Mouse (Mus musculus) midbrain, postnatal 0 days (tissue): ENCODE data around the gene Il17re. TPM values are rescaled to one million over a fixed set of nuclear protein-coding genes. Genes with fewer than 3 reads are reported as not detected.

ENCODE experiments used
- ATAC-seq: fragments of 200-750 bp; cut with Nextera tagmentation; 2 replicates; pipeline ENCODE4 v1.8.0; 2017; ENCODE audit warnings: moderate number of reproducible peaks, mild to moderate bottlenecking, moderate TSS enrichment, moderate library complexity; ENCODE audit not compliant: low FRiP score
- DNase-seq: peaks from one replicate; pipeline ENCODE4 v3.0.0-alpha.2; 2015; ENCODE audit warnings: low spot score
- H3K27ac ChIP-seq: fragments of 300-500 bp; sonication (generic); 2 replicates; pipeline ENCODE4 v1.5.1; 2014; ENCODE audit warnings: low read depth, mild to moderate bottlenecking, low read length, mixed read lengths
- H3K27me3 ChIP-seq: fragments of 300-500 bp; sonication (generic); 2 replicates; pipeline ENCODE4 v1.6.1; 2014; ENCODE audit warnings: low read length, control low read depth, mixed read lengths; ENCODE audit not compliant: insufficient read depth
- H3K36me3 ChIP-seq: fragments of 300-500 bp; sonication (generic); 2 replicates; pipeline ENCODE4 v1.6.1; 2014; ENCODE audit warnings: low read length, control low read depth, mixed read lengths; ENCODE audit not compliant: insufficient read depth
- H3K4me1 ChIP-seq: fragments of 300-500 bp; sonication (generic); 2 replicates; pipeline ENCODE4 v1.6.1; 2014; ENCODE audit warnings: mild to moderate bottlenecking, control low read depth, antibody characterized with exemption, low read length, mixed read lengths; ENCODE audit not compliant: insufficient read depth
- H3K4me2 ChIP-seq: fragments of 300-500 bp; sonication (generic); 2 replicates; pipeline ENCODE4 v1.6.1; 2014; ENCODE audit warnings: low read depth, mild to moderate bottlenecking, low read length, mixed read lengths; ENCODE audit not compliant: poor library complexity, severe bottlenecking
- H3K4me3 ChIP-seq: fragments of 300-500 bp; sonication (generic); 2 replicates; pipeline ENCODE4 v1.5.1; 2014; ENCODE audit warnings: low read depth, mild to moderate bottlenecking, low read length, moderate library complexity
- H3K9ac ChIP-seq: fragments of 300-500 bp; sonication (generic); replicated peaks from 2 replicates; pipeline ENCODE4 v1.6.1; 2014; ENCODE audit warnings: mild to moderate bottlenecking, low read length, moderate library complexity, mixed read lengths; ENCODE audit not compliant: poor library complexity, severe bottlenecking
- H3K9me3 ChIP-seq: fragments of 300-500 bp; sonication (generic); 2 replicates; pipeline ENCODE4 v1.6.1; 2016; ENCODE audit warnings: low read length, control low read depth
- CTCF ChIP-seq: IDR thresholded peaks from 2 replicates; pipeline ENCODE4 v1.5.1; 2016; ENCODE audit warnings: antibody characterized with exemption, mild to moderate bottlenecking
- WGBS: fragments of 180-500 bp; shearing (Covaris S2); extraction: QIAGEN DNeasy Blood & Tissue Kit; methylation state at CpG from one replicate; pipeline ENCODE4 v1.1.7; 2014; 5-methylcytosine and 5-hydroxymethylcytosine counted together
- polyA plus RNA-seq: library from polyadenylated mRNA; unstranded; fragments of >200 nt; fragmentation: Nextera tagmentation; extraction: Ambion mirVana; gene quantifications from 2 replicates; pipeline ENCODE4 v1.2.1, GENCODE M21; 2015
- total RNA-seq: library from RNA; depleted of rRNA; stranded (reverse); fragments of >200 nt; gene quantifications from 2 replicates; pipeline ENCODE4 v1.2.3, GENCODE M21; 2014

Il17re gene
- total and polyA plus RNA-seq, 2 experiments from 2014 or later = 0.48 to 0.49 TPM

DNA sequence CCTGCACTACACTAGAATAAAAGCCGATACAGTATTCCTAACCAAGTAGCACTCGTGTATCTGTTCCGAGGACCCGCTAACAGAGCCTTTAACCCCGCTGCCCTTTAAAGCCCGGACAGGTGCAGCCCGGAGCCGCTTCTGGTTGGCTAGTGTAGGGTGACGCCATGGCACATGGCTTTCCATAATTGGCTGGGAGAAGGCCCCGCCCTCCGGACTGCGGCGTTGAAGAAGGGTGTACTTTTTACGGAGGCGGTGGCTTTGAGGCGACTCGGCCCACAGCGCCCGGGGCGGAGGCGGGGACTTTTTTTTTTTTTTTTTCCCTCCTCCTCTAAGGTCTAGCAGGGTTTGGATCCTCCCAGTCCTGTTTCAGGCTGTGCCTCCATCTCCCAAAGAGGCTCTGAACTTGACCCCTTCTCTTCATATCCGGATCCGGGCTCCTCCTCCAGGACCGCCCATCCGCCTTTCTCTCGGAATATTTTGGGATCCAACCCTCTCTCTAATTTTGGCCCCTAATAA, 24.9 kb downstream of the Il17re start, which contains the start of gene Creld1:
Gene Creld1, plus strand, starts transcription at position 198 of the 516 bp plus-strand sequence.
- WGBS = under 1% methylated on average over 26 of the region's 26 CpGs
- no peak for TF ChIP-seq CTCF
- peak within 1 kb of the TSS; percentile 89 for H3K4me2 ChIP-seq
- no peaks in the 10 kb centered on the region for H3K27me3 ChIP-seq
- peak within 1 kb of the TSS; percentile 63 for H3K4me3 ChIP-seq
- H3K36me3 ChIP-seq = peaks cover 9% of the 10 kb centered on the region
- ATAC-seq (peak; percentile 96), DNase-seq (peak; percentile 97)
- peaks cover 10% of the 10 kb centered on the region; the same call in 1 of the 2 replicates for H3K4me1 ChIP-seq
- no peaks in the 10 kb centered on the region for H3K9me3 ChIP-seq
- H3K9ac ChIP-seq = peak within 1 kb of the TSS; percentile 89
- H3K27ac ChIP-seq = peak within 1 kb of the TSS; percentile 91

DNA sequence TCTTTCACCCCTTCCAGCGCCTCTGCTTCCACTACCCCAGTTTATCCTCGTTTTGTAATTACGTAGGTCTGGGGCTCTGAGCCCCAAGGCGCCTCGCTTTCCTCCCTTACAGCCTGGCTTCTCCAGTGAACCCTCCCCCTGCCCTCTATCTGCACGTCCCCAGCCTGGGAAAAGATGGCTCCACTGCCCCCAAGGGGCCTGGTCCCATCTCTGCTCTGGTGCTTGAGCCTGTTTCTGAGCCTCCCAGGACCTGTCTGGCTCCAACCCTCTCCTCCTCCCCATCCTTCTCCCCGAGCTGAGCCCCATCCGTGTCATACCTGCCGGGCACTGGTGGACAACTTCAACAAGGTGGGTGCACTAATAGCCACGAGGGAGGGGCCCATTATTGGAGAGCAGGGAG, 25.4 kb downstream of the Il17re start:
- DNase-seq (peak; percentile 54), ATAC-seq (peak; percentile 45)
- peak overlapping the region; percentile 91 for H3K27ac ChIP-seq
- peaks cover 10% of the 10 kb centered on the region; the same call in 1 of the 2 replicates for H3K4me1 ChIP-seq
- H3K4me2 ChIP-seq = peak overlapping the region; percentile 89
- no peaks in the 10 kb centered on the region for H3K27me3 ChIP-seq
- TF ChIP-seq CTCF = peak; percentile 49
- no peaks in the 10 kb centered on the region for H3K9me3 ChIP-seq
- H3K4me3 ChIP-seq = peak overlapping the region; percentile 63
- H3K9ac ChIP-seq = peak overlapping the region; percentile 89
- peaks cover 15% of the 10 kb centered on the region for H3K36me3 ChIP-seq
- 7% methylated on average over 10 of the region's 10 CpGs for WGBS

DNA sequence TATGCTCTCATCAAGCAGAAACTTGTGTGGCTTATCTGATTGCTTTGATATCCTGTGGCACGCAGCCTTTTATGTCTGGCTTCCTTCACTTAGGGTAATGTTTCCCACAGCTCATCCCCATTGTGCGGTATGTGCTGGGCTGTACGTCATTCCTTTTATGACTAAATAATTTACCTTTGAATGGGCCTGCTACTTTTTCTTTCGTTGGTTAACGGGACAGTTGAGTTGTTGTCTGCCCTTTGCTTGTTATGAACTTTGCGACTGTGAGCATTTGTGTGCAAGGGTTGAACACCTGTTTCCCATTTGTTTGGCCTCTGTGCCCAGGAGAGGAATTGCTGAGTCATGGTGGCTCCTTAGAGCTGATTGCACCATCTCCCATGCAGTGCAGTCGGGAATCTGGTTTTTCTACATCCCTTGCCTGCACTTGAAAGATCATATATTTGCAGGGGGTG, 28.9 kb downstream of the Il17re start:
- TF ChIP-seq CTCF = no peak
- DNase-seq = no peak
- H3K9ac ChIP-seq = no peak overlapping the region
- H3K4me1 ChIP-seq = peaks cover 10% of the 10 kb centered on the region; the same call in 1 of the 2 replicates
- H3K27ac ChIP-seq = no peak overlapping the region
- peaks cover 35% of the 10 kb centered on the region for H3K36me3 ChIP-seq
- no peak overlapping the region for H3K4me3 ChIP-seq
- ATAC-seq = no peak
- WGBS = 58% methylated on average over 7 of the region's 7 CpGs
- no peaks in the 10 kb centered on the region for H3K27me3 ChIP-seq
- no peaks in the 10 kb centered on the region for H3K9me3 ChIP-seq
- H3K4me2 ChIP-seq = no peak overlapping the region

DNA sequence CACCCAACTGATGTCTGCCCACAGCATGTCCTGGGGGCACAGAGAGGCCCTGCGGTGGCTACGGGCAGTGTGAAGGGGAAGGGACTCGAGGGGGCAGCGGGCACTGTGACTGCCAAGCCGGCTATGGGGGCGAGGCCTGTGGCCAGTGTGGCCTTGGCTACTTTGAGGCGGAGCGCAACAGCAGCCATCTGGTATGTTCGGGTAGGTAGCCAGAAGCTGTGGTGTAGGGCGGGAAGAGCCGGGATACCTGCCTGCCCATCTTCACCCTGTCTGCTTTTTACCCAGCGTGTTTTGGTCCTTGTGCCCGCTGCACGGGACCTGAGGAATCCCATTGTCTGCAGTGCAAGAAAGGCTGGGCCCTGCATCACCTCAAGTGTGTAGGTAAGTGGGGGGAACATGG, 31.1 kb downstream of the Il17re start:
- no peaks in the 10 kb centered on the region for H3K27me3 ChIP-seq
- H3K27ac ChIP-seq = no peak overlapping the region
- no peaks in the 10 kb centered on the region for H3K9me3 ChIP-seq
- H3K4me1 ChIP-seq = peaks cover 5% of the 10 kb centered on the region; the same call in 1 of the 2 replicates
- H3K4me3 ChIP-seq = no peak overlapping the region
- WGBS = 96% methylated on average over 14 of the region's 14 CpGs
- H3K4me2 ChIP-seq = no peak overlapping the region
- DNase-seq (no peak), ATAC-seq (no peak)
- TF ChIP-seq CTCF = no peak
- peaks cover 36% of the 10 kb centered on the region for H3K36me3 ChIP-seq
- no peak overlapping the region for H3K9ac ChIP-seq

DNA sequence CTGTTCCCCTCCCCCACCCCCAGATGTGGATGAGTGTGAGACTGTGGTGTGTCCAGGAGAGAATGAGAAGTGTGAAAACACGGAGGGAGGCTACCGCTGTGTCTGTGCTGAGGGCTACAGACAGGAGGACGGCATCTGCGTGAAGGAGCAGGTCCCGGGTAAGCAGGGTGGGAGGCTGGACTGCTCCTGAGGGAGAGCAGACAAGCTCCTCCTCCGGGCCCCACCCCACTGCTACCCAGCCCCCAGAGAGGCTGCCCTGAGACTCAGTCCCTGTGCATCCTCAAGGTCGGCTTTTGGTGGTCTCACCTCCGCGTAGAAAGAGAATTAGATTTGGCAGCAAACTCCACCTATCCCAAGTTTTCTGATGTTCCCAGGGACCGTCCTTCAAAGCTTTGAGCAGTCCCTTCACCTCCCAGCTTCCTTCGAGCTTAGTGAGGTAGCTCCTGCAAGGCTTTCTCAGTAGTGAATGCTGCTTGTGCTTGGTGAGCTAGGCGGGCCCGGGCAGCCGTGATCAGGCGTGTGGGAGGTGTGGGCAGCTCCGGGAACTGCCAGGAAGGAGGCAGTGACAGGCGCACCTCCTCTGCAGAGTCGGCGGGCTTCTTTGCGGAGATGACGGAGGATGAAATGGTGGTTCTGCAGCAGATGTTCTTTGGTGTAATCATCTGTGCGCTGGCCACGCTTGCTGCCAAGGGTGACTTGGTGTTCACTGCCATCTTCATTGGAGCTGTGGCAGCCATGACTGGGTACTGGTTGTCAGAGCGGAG, 34.0 kb downstream of the Il17re start:
- Histone ChIP-seq H3K4me2 (no peak overlapping the region), H3K9ac (no peak overlapping the region), H3K27me3 (no peaks in the 10 kb centered on the region), H3K36me3 (peaks cover 43% of the 10 kb centered on the region), H3K9me3 (no peaks in the 10 kb centered on the region), H3K4me1 (no peaks in the 10 kb centered on the region), H3K27ac (no peak overlapping the region), H3K4me3 (no peak overlapping the region)
- no peak for DNase-seq
- no peak for ATAC-seq
- WGBS = 78% methylated on average over 24 of the region's 24 CpGs
- TF ChIP-seq CTCF = no peak

DNA sequence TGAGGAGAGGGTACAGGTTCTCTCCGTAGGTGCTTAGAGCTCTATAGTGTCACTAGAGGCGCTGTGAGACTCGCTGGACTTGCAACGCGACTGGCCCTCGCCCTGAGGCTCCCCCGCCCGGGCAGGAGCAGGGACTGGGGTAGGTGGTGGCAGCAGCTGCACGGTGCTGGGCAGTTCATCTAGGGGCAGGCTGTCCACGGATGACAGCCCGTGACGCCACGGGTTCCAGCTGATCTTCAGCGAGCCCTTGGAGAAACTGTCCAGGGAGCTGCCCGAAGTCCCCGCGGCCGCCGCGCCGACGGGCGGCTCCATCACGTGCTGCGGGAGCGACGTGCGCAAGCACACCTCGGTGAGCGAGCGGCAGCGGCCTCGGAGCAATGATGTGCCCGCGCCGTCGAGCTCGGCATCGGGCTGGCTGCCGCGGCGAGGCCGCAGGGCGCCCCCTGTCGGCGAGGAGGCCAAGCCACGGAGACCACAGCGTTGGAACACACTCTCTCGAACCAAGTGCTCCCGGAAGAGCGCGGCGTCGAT, 36.0 kb downstream of the Il17re start:
- peaks cover 33% of the 10 kb centered on the region for H3K36me3 ChIP-seq
- H3K9me3 ChIP-seq = no peaks in the 10 kb centered on the region
- peak overlapping the region; percentile 44 for H3K4me2 ChIP-seq
- H3K27me3 ChIP-seq = no peaks in the 10 kb centered on the region
- peak overlapping the region; percentile 39; the same call in 1 of the 2 replicates for H3K9ac ChIP-seq
- WGBS = 2% methylated on average over 53 of the region's 54 CpGs
- DNase-seq (peak; percentile 81), ATAC-seq (peak; percentile 83)
- H3K4me1 ChIP-seq = no peaks in the 10 kb centered on the region
- H3K27ac ChIP-seq = peak overlapping the region; percentile 67
- peak overlapping the region; percentile 32 for H3K4me3 ChIP-seq
- TF ChIP-seq CTCF = peak; percentile 72
